Mouse (Mus musculus): ENCODE results near the gene Krtap4-2. TPM values are rescaled to one million over a fixed set of nuclear protein-coding genes. Genes with fewer than 3 reads are reported as not detected.
"Not testable (repeated sequence)": the region's sequence is repeated elsewhere in the genome, so short reads cannot be mapped to it uniquely, and the experiment has no call there.

Krtap4-2 gene
- polyA plus RNA-seq, 1 experiment from 2014 or later = not detected

DNA sequence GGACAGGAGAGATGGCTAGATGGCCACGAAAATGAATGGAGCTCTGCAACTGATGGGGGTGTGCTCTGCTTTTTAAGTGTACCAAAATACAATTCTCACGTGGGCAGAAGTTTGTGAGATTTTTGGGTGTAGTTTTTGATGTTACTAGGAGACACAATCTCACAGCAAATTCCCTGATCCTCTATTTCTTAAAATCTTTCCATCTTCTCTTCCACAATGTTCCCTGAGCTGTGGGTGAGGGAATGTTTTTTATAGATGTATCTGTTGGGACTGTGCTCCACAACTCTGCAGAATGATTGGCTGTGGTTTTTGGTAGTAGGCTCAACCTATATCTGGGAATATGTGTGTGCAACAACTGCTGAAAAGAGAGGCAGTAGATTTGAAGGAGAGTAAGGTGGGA lies 1.6 kb downstream of the Krtap4-2 start:
- ATAC-seq (ENCODE audit: low FRiP score, low read depth) = no peak
- Histone ChIP-seq H3K4me3 (no peak overlapping the region), H3K27ac (no peak overlapping the region), H3K9ac (no peak overlapping the region), H3K4me2 (replicated peaks) (no peak overlapping the region), H3K27me3 (replicated peaks) (no peaks in the 10 kb centered on the region), H3K9me3 (no peaks in the 10 kb centered on the region), H3K36me3 (no peaks in the 10 kb centered on the region), H3K4me1 (no peaks in the 10 kb centered on the region)
- WGBS = 81% methylated on average over 2 of the region's 2 CpGs

DNA sequence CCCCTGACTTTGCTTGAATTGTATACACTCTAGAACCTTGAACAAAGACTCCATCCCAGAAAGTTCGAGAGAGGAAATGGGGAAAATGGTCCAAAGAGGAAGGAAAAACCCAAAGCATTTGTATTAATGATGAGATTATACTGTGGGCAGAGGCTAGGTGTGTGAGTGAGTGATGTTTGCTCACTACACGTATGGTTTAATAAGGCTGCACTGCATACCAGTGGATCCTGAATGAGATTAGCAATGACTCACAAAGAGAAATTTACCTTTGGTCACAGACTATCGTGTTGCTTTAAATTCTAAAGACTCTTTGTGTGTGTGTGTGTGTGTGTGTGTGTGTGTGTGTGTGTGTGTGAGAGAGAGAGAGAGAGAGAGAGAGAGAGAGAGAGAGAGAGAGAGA lies 4.0 kb downstream of the Krtap4-2 start:
- H3K27me3 ChIP-seq (replicated peaks) = no peaks in the 10 kb centered on the region
- WGBS = 86% methylated on average over 3 of the region's 3 CpGs
- H3K36me3 ChIP-seq = no peaks in the 10 kb centered on the region
- no peaks in the 10 kb centered on the region for H3K9me3 ChIP-seq
- no peak overlapping the region for H3K4me3 ChIP-seq
- no peak for ATAC-seq (ENCODE audit: low FRiP score, low read depth)
- no peak overlapping the region for H3K27ac ChIP-seq
- H3K4me2 ChIP-seq (replicated peaks) = no peak overlapping the region
- H3K9ac ChIP-seq = no peak overlapping the region
- no peaks in the 10 kb centered on the region for H3K4me1 ChIP-seq

DNA sequence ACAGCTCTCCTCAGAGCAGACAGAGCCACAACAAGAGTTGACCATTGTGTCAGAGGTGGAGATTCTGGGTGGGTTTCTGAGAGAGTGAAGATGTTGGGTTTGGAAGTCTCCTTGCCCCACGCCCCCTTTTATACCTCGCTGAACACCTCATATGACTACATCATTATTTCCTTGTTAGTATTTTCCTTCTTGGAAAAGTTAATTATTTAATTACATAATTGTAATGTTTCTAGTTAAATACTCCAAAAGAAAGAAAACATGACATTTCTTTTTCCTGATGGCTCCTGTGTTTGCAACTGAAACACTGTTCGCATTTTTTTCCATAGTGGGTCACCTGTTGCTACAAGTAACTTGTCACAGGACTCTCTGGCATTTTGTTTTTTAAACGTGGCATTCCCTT lies 6.7 kb downstream of the Krtap4-2 start, which contains the start of gene Krtap4-1:
TSS of gene Krtap4-1 (minus strand) at position 101 of the 400 bp plus-strand sequence.
- no peak within 1 kb of the TSS for H3K4me3 ChIP-seq
- H3K27ac ChIP-seq = no peak within 1 kb of the TSS
- H3K9me3 ChIP-seq = no peaks in the 10 kb centered on the region
- no peak for ATAC-seq (ENCODE audit: low FRiP score, low read depth)
- no peaks in the 10 kb centered on the region for H3K4me1 ChIP-seq
- WGBS = 88% methylated on average over 4 of the region's 4 CpGs
- no peaks in the 10 kb centered on the region for H3K36me3 ChIP-seq
- H3K4me2 ChIP-seq (replicated peaks) = no peak within 1 kb of the TSS
- H3K9ac ChIP-seq = no peak within 1 kb of the TSS
- no peaks in the 10 kb centered on the region for H3K27me3 ChIP-seq (replicated peaks)

DNA sequence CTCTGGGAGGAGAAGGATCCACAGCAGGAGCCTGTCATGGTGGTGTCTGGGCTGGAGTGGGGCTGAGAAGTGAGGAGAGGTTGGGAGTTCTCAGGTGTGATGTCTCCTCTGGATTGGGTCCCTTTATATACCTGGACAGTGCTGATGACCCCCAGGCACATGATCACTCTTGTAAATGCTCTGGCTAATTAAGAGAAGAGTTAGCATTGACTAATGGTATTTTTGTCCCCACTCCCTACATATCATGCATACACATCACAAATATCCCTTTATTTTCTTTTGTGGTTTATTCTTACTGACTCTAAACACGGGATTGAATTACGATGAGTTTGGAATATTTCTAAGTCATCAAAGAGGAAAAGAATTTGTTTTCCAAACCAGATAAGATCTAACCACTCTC lies 14.5 kb downstream of the Krtap4-2 start, which contains the start of gene Gm11562:
TSS of gene Gm11562 (minus strand) at position 101 of the 400 bp plus-strand sequence.
- Histone ChIP-seq H3K9ac (no peak within 1 kb of the TSS), H3K9me3 (no peaks in the 10 kb centered on the region), H3K4me2 (replicated peaks) (no peak within 1 kb of the TSS), H3K4me3 (no peak within 1 kb of the TSS), H3K27ac (no peak within 1 kb of the TSS), H3K36me3 (no peaks in the 10 kb centered on the region), H3K4me1 (no peaks in the 10 kb centered on the region), H3K27me3 (replicated peaks) (no peaks in the 10 kb centered on the region)
- WGBS = 97% methylated on average over 2 of the region's 2 CpGs
- no peak for ATAC-seq (ENCODE audit: low FRiP score, low read depth)

DNA sequence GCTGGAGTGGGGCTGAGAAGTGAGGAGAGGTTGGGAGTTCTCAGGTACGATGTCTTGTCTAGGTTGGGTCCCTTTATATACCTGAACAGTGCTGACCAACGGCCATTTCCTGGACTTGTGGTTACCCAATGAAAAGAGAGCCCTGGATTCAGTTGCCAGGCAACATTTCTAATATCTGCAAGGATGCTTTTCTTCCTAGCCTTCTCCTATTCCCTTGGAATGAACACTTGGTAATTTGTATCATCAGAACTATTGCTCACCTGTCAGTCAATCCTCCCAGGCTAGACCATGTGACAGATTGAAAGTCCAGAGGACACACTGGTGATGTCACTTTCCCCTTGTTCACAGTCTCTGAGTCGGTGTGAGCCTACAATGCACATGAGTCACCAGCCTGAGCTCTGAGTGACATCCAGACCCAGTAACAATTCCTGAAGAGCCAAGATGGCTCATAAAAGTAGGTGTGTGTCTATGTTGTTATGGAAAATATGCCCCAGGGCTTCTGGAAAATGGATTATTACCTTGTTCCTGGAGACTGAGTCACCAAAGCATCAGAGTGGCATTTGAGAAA lies 20.0 kb downstream of the Krtap4-2 start, which contains the start of gene Krtap2-4:
TSS of gene Krtap2-4 (minus strand) at position 51 of the 568 bp plus-strand sequence.
- no peak within 1 kb of the TSS for H3K27ac ChIP-seq
- no peak within 1 kb of the TSS for H3K4me2 ChIP-seq (replicated peaks)
- no peak within 1 kb of the TSS for H3K9ac ChIP-seq
- H3K4me3 ChIP-seq = no peak within 1 kb of the TSS
- no peaks in the 10 kb centered on the region for H3K36me3 ChIP-seq
- no peaks in the 10 kb centered on the region for H3K9me3 ChIP-seq
- no peaks in the 10 kb centered on the region for H3K4me1 ChIP-seq
- ATAC-seq (ENCODE audit: low FRiP score, low read depth) = no peak
- 85% methylated on average over 3 of the region's 3 CpGs for WGBS
- no peaks in the 10 kb centered on the region for H3K27me3 ChIP-seq (replicated peaks)

DNA sequence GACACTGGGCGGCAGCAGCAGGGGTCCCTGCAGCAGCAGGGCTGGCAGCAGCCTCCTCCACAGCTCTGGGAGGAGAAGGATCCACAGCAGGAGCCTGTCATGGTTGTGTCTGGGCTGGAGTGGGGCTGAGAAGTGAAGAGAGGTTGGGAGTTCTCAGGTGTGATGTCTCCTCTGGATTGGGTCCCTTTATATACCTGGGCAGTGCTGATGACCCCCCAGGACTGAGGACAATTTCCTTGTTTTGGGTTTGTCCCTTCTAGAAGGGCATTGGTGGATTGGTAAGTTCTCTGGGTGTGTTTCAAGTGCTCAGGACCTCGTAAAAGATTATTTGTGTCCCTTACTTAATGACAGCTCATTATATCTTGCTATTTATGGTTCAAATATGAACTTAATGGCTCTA lies 24.8 kb downstream of the Krtap4-2 start, which contains the start of gene Gm11937:
TSS of gene Gm11937 (minus strand) at position 101 of the 400 bp plus-strand sequence.
- H3K4me3 ChIP-seq; H3K9ac ChIP-seq; H3K9me3 ChIP-seq; H3K4me2 ChIP-seq (replicated peaks); H3K27ac ChIP-seq; H3K27me3 ChIP-seq (replicated peaks); H3K36me3 ChIP-seq; ATAC-seq (ENCODE audit: low FRiP score, low read depth); H3K4me1 ChIP-seq: not testable (repeated sequence)
- WGBS = 73% methylated on average over 1 of the region's 2 CpGs

DNA sequence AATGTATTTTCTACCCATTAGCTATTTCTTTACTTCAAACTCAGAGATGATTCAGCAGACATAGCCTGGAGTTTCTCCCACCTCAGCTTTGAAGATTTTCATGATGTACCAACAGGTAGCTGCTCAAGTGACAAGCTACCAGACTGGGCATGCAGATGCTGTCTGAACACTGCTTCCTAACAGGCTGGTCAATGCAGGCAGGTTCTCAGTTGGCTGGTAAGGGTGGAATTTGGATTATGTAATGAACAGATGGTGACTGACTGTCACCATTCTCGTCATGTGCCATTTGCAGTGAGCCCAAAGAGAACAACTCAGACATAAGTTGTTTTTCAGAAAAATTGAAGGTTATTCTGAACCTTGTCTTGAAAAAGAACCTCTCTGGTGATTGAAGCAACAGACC lies 25.8 kb downstream of the Krtap4-2 start:
- no peak for ATAC-seq (ENCODE audit: low FRiP score, low read depth)
- WGBS = 69% methylated on average over 1 of the region's 1 CpGs
- no peaks in the 10 kb centered on the region for H3K27me3 ChIP-seq (replicated peaks)
- no peaks in the 10 kb centered on the region for H3K9me3 ChIP-seq
- no peaks in the 10 kb centered on the region for H3K4me1 ChIP-seq
- H3K4me3 ChIP-seq = no peak overlapping the region
- no peak overlapping the region for H3K4me2 ChIP-seq (replicated peaks)
- no peak overlapping the region for H3K9ac ChIP-seq
- no peak overlapping the region for H3K27ac ChIP-seq
- H3K36me3 ChIP-seq = no peaks in the 10 kb centered on the region

DNA sequence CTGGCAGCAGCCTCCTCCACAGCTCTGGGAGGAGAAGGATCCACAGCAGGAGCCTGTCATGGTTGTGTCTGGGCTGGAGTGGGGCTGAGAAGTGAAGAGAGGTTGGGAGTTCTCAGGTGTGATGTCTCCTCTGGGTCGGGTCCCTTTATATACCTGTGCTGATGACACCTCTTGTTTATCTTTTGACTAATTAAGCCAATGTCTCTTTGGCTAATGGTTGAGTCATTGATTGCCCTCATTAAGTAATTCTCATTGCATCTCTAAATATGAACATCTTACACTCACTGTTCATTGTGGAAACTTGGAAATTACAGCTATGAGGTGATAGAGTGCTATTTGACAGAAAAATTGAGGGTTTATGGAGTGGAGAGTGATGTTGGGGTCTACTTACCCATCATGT lies 31.7 kb downstream of the Krtap4-2 start, which contains the start of gene Gm11938:
TSS of gene Gm11938 (minus strand) at position 101 of the 400 bp plus-strand sequence.
- ATAC-seq (ENCODE audit: low FRiP score, low read depth) = not testable (repeated sequence)

DNA sequence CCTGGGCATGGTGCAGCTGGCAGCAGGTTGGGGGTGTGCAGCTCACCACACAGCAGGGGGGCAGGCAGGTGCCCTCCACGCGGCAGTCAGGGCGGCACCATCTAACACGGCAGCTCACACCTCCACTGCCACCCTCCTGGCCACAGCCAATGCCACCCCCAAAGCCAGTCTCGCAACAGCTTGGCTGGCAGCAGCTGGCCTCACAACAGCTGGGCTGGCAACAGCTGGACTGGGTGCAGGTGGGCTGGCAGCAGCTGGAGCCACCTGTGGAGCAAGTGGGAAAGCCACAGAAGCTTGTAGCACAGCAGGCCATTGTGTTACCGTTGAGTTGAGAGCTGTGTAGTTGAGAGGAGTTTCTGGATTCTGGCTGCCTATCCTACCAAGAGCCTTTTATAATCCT lies 37.1 kb downstream of the Krtap4-2 start, which contains the start of gene Krtap9-3:
TSS of gene Krtap9-3 (minus strand) at position 364 of the 400 bp plus-strand sequence.
- ATAC-seq (ENCODE audit: low FRiP score, low read depth); H3K36me3 ChIP-seq; H3K27me3 ChIP-seq (replicated peaks); H3K9me3 ChIP-seq; H3K4me3 ChIP-seq; H3K9ac ChIP-seq; H3K27ac ChIP-seq; H3K4me2 ChIP-seq (replicated peaks); H3K4me1 ChIP-seq: not testable (repeated sequence)
- 77% methylated on average over 6 of the region's 6 CpGs for WGBS

More for the DNA sequence above, 31.7 kb downstream of the Krtap4-2 start, which contains the start of gene Gm11938:
- H3K4me3 ChIP-seq; H3K27me3 ChIP-seq (replicated peaks); H3K4me1 ChIP-seq; H3K4me2 ChIP-seq (replicated peaks); H3K27ac ChIP-seq; H3K9ac ChIP-seq; H3K36me3 ChIP-seq; H3K9me3 ChIP-seq: not testable (repeated sequence)
- WGBS = 61% methylated on average over 1 of the region's 1 CpGs

DNA sequence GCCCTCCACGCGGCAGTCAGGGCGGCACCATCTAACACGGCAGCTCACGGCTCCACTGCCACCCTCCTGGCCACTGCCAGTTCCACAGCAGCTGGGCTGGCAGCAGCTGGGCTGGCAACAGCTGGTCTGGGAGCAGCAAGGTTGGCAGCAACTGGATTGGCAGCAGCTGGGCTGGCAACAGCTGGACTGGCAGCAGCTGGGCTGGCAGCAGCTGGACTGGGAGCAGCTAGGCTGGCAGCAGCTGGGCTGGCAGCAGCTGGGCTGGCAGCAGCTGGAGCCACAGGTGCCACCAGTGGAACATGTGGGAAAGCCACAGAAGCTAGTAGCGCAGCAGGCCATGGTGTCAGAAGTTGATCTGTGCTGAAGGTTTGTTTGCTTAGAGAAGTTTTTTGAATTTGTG lies 43.9 kb downstream of the Krtap4-2 start, which contains the start of gene Krtap1-3:
TSS of gene Krtap1-3 (minus strand) at position 359 of the 400 bp plus-strand sequence.
- Histone ChIP-seq H3K4me2 (replicated peaks) (no peak within 1 kb of the TSS), H3K9ac (no peak within 1 kb of the TSS), H3K4me1 (no peaks in the 10 kb centered on the region), H3K9me3 (no peaks in the 10 kb centered on the region), H3K4me3 (no peak within 1 kb of the TSS), H3K27ac (no peak within 1 kb of the TSS), H3K27me3 (replicated peaks) (no peaks in the 10 kb centered on the region), H3K36me3 (no peaks in the 10 kb centered on the region)
- WGBS = 90% methylated on average over 6 of the region's 6 CpGs
- no peak for ATAC-seq (ENCODE audit: low FRiP score, low read depth)

DNA sequence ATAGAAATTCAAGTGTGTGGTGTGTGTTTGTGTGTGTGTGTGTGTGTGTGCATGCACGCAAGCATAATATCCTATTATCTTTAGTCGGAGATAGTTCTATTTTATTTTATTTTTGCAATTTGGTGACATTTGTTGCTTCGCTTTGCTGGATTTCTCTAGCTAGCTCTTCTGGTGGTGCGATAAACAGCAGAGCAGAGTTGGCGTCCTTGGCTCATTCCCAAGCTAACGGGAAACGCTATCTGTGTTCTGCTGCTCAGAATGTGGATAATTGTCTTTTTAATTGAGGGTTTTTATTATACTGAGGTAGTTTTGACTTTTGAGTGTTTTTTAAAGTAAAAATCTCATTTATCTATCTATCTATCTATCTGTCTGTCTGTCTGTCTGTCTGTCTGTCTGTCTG lies 49.8 kb downstream of the Krtap4-2 start:
- Histone ChIP-seq H3K27ac (no peak overlapping the region), H3K4me2 (replicated peaks) (no peak overlapping the region), H3K9ac (no peak overlapping the region), H3K27me3 (replicated peaks) (no peaks in the 10 kb centered on the region), H3K4me3 (no peak overlapping the region), H3K4me1 (no peaks in the 10 kb centered on the region), H3K36me3 (no peaks in the 10 kb centered on the region), H3K9me3 (no peaks in the 10 kb centered on the region)
- 92% methylated on average over 7 of the region's 7 CpGs for WGBS
- ATAC-seq (ENCODE audit: low FRiP score, low read depth) = no peak

All from neural tube, embryonic 12.5 days (tissue).